Mouse (Mus musculus) retina, postnatal 7 days (tissue): Measurements from ENCODE around the gene Sirpb1c.
"Not testable (repeated sequence)": the region's sequence is repeated elsewhere in the genome, so short reads cannot be mapped to it uniquely, and the experiment has no call there.

Source experiments
- DNase-seq: peaks from one replicate; pipeline ENCODE4 v3.0.0-alpha.2; 2012; ENCODE audit warnings: low read depth, low spot score

The Sirpb1c gene

GRCm38 (mm10) chr3:15848280-15848679 is at the start of gene Sirpb1c:
Sirpb1c (minus strand) TSS chr3:15848528.
- DNase-seq, result not testable (repeated sequence)

- no peak for DNase-seq
Measured at GRCm38 (mm10) chr3:15886380-15886779, 38.1 kb upstream of the Sirpb1c start.

- DNase-seq, result not testable (repeated sequence)
Measured at GRCm38 (mm10) chr3:15855773-15856172, 7.4 kb upstream of the Sirpb1c start.

GRCm38 (mm10) chr3:15849922-15850321 is 1.6 kb upstream of the Sirpb1c start:
- no peak for DNase-seq

- no peak for DNase-seq
Measured at GRCm38 (mm10) chr3:15847332-15848047, 838 bp downstream of the Sirpb1c start.

GRCm38 (mm10) chr3:15773642-15774041 is 74.7 kb downstream of the Sirpb1c start:
- DNase-seq, result not testable (repeated sequence)
